Mouse (Mus musculus) embryonic facial prominence, embryonic 14.5 days (tissue): ENCODE measurements around the gene Sprr3. TPM values are rescaled to one million over a fixed set of nuclear protein-coding genes. Genes with fewer than 3 reads are reported as not detected.

ENCODE experiments used
- polyA plus RNA-seq: library from polyadenylated mRNA; unstranded; fragments of >200 nt; fragmentation: Nextera tagmentation; extraction: Ambion mirVana; gene quantifications from 2 replicates; pipeline ENCODE4 v1.2.1, GENCODE M21; 2014

Gene Sprr3
- polyA plus RNA-seq, 1 experiment from 2014 or later: 4.9 TPM

Other genes with a start within 250 kb of the Sprr3 start
- gene Sprr2a1, start 242.9 kb downstream of the Sprr3 start, polyA plus RNA-seq: not detected in 2 replicates
- gene Sprr2a2, start 242.8 kb downstream of the Sprr3 start, polyA plus RNA-seq: 4.6 and 6.2 TPM in 2 replicates
- 0.38 TPM in 1 of 2 replicates, not detected in the other for gene Sprr2a3, start 173.3 kb downstream of the Sprr3 start, polyA plus RNA-seq
- not detected in 2 replicates for gene Sprr2b, start 142.1 kb downstream of the Sprr3 start, polyA plus RNA-seq
- not detected in 2 replicates for gene Sprr2d, start 119.6 kb downstream of the Sprr3 start, polyA plus RNA-seq
- not detected in 2 replicates for gene Sprr2e, start 106.6 kb downstream of the Sprr3 start, polyA plus RNA-seq
- not detected in 2 replicates for gene Sprr2f, start 93.5 kb downstream of the Sprr3 start, polyA plus RNA-seq
- 0.38 TPM in 1 of 2 replicates, not detected in the other for gene Sprr2h, start 73.0 kb downstream of the Sprr3 start, polyA plus RNA-seq
- not detected in 2 replicates for gene Sprr2i, start 50.7 kb downstream of the Sprr3 start, polyA plus RNA-seq
- gene Sprr2j-ps, start 40.6 kb downstream of the Sprr3 start, polyA plus RNA-seq: not detected in 2 replicates
- 6.1 and 6.2 TPM in 2 replicates for gene Gm9774, start 29.3 kb downstream of the Sprr3 start, polyA plus RNA-seq
- gene Sprr2k, start 26.1 kb downstream of the Sprr3 start, polyA plus RNA-seq: 0.29 TPM in 1 of 2 replicates, not detected in the other
- gene Sprr1b, start 19.9 kb downstream of the Sprr3 start, polyA plus RNA-seq: 3.4 and 12.9 TPM in 2 replicates
- gene Sprr1a, start 27.2 kb upstream of the Sprr3 start, polyA plus RNA-seq: 28.3 and 67.4 TPM in 2 replicates
- not detected in 2 replicates for gene Sprr4, start 41.8 kb upstream of the Sprr3 start, polyA plus RNA-seq
- gene 2310046K23Rik, start 75.8 kb upstream of the Sprr3 start, polyA plus RNA-seq: 0.89 TPM in 1 of 2 replicates, not detected in the other
- gene Ivl, start 115.0 kb upstream of the Sprr3 start, polyA plus RNA-seq: 0.45 and 1.4 TPM in 2 replicates
- not detected in 2 replicates for gene Smcp, start 130.3 kb upstream of the Sprr3 start, polyA plus RNA-seq
- not detected in 2 replicates for gene 2210017I01Rik, start 148.8 kb upstream of the Sprr3 start, polyA plus RNA-seq
- gene Lce6a, start 162.9 kb upstream of the Sprr3 start, polyA plus RNA-seq: not detected in 2 replicates
- gene Lce1a1, start 189.6 kb upstream of the Sprr3 start, polyA plus RNA-seq: not detected in 2 replicates
- not detected in 2 replicates for gene Lce1b, start 198.2 kb upstream of the Sprr3 start, polyA plus RNA-seq
- 0.42 TPM in 1 of 2 replicates, not detected in the other for gene Lce1a2, start 211.6 kb upstream of the Sprr3 start, polyA plus RNA-seq
- 0.42 TPM in 1 of 2 replicates, not detected in the other for gene Lce1c, start 220.5 kb upstream of the Sprr3 start, polyA plus RNA-seq
- gene Lce1d, start 228.5 kb upstream of the Sprr3 start, polyA plus RNA-seq: 0.26 and 0.33 TPM in 2 replicates